Mouse (Mus musculus): ENCODE measurements around the gene Grik3. TPM values are rescaled to one million over a fixed set of nuclear protein-coding genes. Genes with fewer than 3 reads are reported as not detected.

The Grik3 gene
- total and polyA plus RNA-seq, 3 experiments, result under 0.01 TPM; not detected in 2

- H3K9me3 ChIP-seq (replicated peaks; ENCODE audit: insufficient read depth, low read length), result no peaks in the 10 kb centered on the region
- DNase-seq (ENCODE audit: low read depth, low spot score), result no peak
- H3K79me2 ChIP-seq (ENCODE audit: control insufficient read depth, insufficient read depth, low read length, poor library complexity), result no peaks in the 10 kb centered on the region
- H3K36me3 ChIP-seq (ENCODE audit: control insufficient read depth in 1 of 2, insufficient read depth in 2 of 2, low read length in 2 of 2), result no peaks in the 10 kb centered on the region
- no peaks in the 10 kb centered on the region; a peak in 1 of 4 replicates for H3K27me3 ChIP-seq (ENCODE audit: control insufficient read depth in 1 of 2, insufficient read depth in 2 of 2, low read length in 2 of 2)
- TF ChIP-seq ZNF384 (IDR thresholded peaks at IDR 0.05; ENCODE audit: low read depth, low read length) (no peak), TAL1 (IDR thresholded peaks at IDR 0.05; ENCODE audit: low read length) (no peak), NELFE (IDR thresholded peaks at IDR 0.05; ENCODE audit: low read depth, low read length) (no peak), MEF2A (IDR thresholded peaks at IDR 0.05; ENCODE audit: extremely low read depth, insufficient replicate concordance, low read depth, low read length, poor library complexity, severe bottlenecking) (no peak), MAFK (IDR thresholded peaks at IDR 0.05; ENCODE audit: borderline replicate concordance, low read depth, low read length) (no peak), CHD1 (IDR thresholded peaks at IDR 0.05; ENCODE audit: low read depth, low read length) (no peak), BHLHE40 (IDR thresholded peaks at IDR 0.05; ENCODE audit: borderline replicate concordance, low read depth, low read length) (no peak), USF2 (IDR thresholded peaks at IDR 0.05; ENCODE audit: borderline replicate concordance in 1 of 2, insufficient read depth in 1 of 2, low read depth in 1 of 2, low read length in 2 of 2) (no peak), POLR2AphosphoS2 (IDR thresholded peaks at IDR 0.05; ENCODE audit: low read length) (no peak)
- no peaks in the 10 kb centered on the region for H3K4me1 ChIP-seq (ENCODE audit: control insufficient read depth in 1 of 2, insufficient read depth in 2 of 2, low read length in 2 of 2)
- no peak overlapping the region for H3K9ac ChIP-seq (ENCODE audit: control insufficient read depth, low read depth, low read length, poor library complexity, severe bottlenecking)
- no peak overlapping the region for H3K27ac ChIP-seq (ENCODE audit: control insufficient read depth, low read depth, low read length)
- no peak overlapping the region for H3K4me3 ChIP-seq (ENCODE audit: control insufficient read depth in 1 of 2, insufficient read depth in 1 of 2, low read depth in 2 of 2, low read length in 2 of 2)
Measured at GRCm38 (mm10) chr4:125556405-125557308, 66.2 kb downstream of the Grik3 start.

GRCm38 (mm10) chr4:125559564-125559963 lies 69.1 kb downstream of the Grik3 start:
- no peak for TF ChIP-seq ZNF384 (IDR thresholded peaks at IDR 0.05; ENCODE audit: low read depth, low read length)
- Histone ChIP-seq H3K79me2 (ENCODE audit: control insufficient read depth, insufficient read depth, low read length, poor library complexity) (no peaks in the 10 kb centered on the region), H3K9ac (ENCODE audit: control insufficient read depth, low read depth, low read length, poor library complexity, severe bottlenecking) (no peak overlapping the region), H3K36me3 (ENCODE audit: control insufficient read depth in 1 of 2, insufficient read depth in 2 of 2, low read length in 2 of 2) (no peaks in the 10 kb centered on the region), H3K9me3 (replicated peaks; ENCODE audit: insufficient read depth, low read length) (no peaks in the 10 kb centered on the region), H3K27me3 (ENCODE audit: control insufficient read depth in 1 of 2, insufficient read depth in 2 of 2, low read length in 2 of 2) (no peaks in the 10 kb centered on the region; a peak in 1 of 4 replicates), H3K4me3 (ENCODE audit: control insufficient read depth in 1 of 2, insufficient read depth in 1 of 2, low read depth in 2 of 2, low read length in 2 of 2) (no peak overlapping the region), H3K27ac (ENCODE audit: control insufficient read depth, low read depth, low read length) (no peak overlapping the region), H3K4me1 (ENCODE audit: control insufficient read depth in 1 of 2, insufficient read depth in 2 of 2, low read length in 2 of 2) (no peaks in the 10 kb centered on the region)
- no peak for DNase-seq (ENCODE audit: low read depth, low spot score)

GRCm38 (mm10) chr4:125560806-125561205 lies 70.3 kb downstream of the Grik3 start:
- H3K79me2 ChIP-seq (ENCODE audit: control insufficient read depth, insufficient read depth, low read length, poor library complexity), result no peaks in the 10 kb centered on the region
- H3K9me3 ChIP-seq (replicated peaks; ENCODE audit: insufficient read depth, low read length), result no peaks in the 10 kb centered on the region
- no peaks in the 10 kb centered on the region for H3K4me1 ChIP-seq (ENCODE audit: control insufficient read depth in 1 of 2, insufficient read depth in 2 of 2, low read length in 2 of 2)
- no peak for TF ChIP-seq KAT2A (conservative IDR thresholded peaks at IDR 0.05; ENCODE audit: low read depth, low read length)
- TF ChIP-seq JUND (IDR thresholded peaks at IDR 0.05; ENCODE audit: low read depth, low read length), result no peak
- no peak for TF ChIP-seq CHD1 (IDR thresholded peaks at IDR 0.05; ENCODE audit: low read depth, low read length)
- TF ChIP-seq SMC3 (IDR thresholded peaks at IDR 0.05; ENCODE audit: low read depth, low read length), result no peak
- TF ChIP-seq MYB (IDR thresholded peaks at IDR 0.05; ENCODE audit: low read depth, low read length), result no peak
- TF ChIP-seq ZMIZ1 (IDR thresholded peaks at IDR 0.05; ENCODE audit: low read depth, low read length), result no peak
- no peak for TF ChIP-seq ZC3H11A (IDR thresholded peaks at IDR 0.05; ENCODE audit: low read depth, low read length)
- TF ChIP-seq TCF12 (IDR thresholded peaks at IDR 0.05; ENCODE audit: low read depth, low read length), result no peak
- TF ChIP-seq ELF1 (IDR thresholded peaks at IDR 0.05; ENCODE audit: low read depth, low read length), result no peak
- no peak for TF ChIP-seq EP300 (IDR thresholded peaks at IDR 0.05; ENCODE audit: low read depth in 1 of 2, low read length in 2 of 2)
- no peak for TF ChIP-seq NELFE (IDR thresholded peaks at IDR 0.05; ENCODE audit: low read depth, low read length)
- TF ChIP-seq TAL1 (IDR thresholded peaks at IDR 0.05; ENCODE audit: low read length), result no peak
- no peak for TF ChIP-seq NRF1 (IDR thresholded peaks at IDR 0.05; ENCODE audit: insufficient read depth, low read depth, low read length, poor library complexity, severe bottlenecking)
- no peak for TF ChIP-seq E2F4 (IDR thresholded peaks at IDR 0.05; ENCODE audit: borderline replicate concordance, low read depth, low read length)
- H3K36me3 ChIP-seq (ENCODE audit: control insufficient read depth in 1 of 2, insufficient read depth in 2 of 2, low read length in 2 of 2), result no peaks in the 10 kb centered on the region
- no peaks in the 10 kb centered on the region; a peak in 1 of 4 replicates for H3K27me3 ChIP-seq (ENCODE audit: control insufficient read depth in 1 of 2, insufficient read depth in 2 of 2, low read length in 2 of 2)
- H3K27ac ChIP-seq (ENCODE audit: control insufficient read depth, low read depth, low read length), result no peak overlapping the region
- DNase-seq (ENCODE audit: low read depth, low spot score), result no peak
- H3K4me3 ChIP-seq (ENCODE audit: control insufficient read depth in 1 of 2, insufficient read depth in 1 of 2, low read depth in 2 of 2, low read length in 2 of 2), result no peak overlapping the region
- H3K9ac ChIP-seq (ENCODE audit: control insufficient read depth, low read depth, low read length, poor library complexity, severe bottlenecking), result no peak overlapping the region

Measured in MEL (cell line).